Mouse (Mus musculus) cerebellum, adult 2 months (tissue): ENCODE results near the gene Hsd11b1.

Source experiments
- CTCF ChIP-seq: fragments of 200-500 bp; IDR thresholded peaks from 2 replicates; pipeline ENCODE4 v1.5.1; 2011; ENCODE audit warnings: low read depth, mild to moderate bottlenecking, control low read depth, low read length, moderate library complexity, borderline replicate concordance; ENCODE audit not compliant: insufficient read depth
- POLR2A ChIP-seq: fragments of 200-500 bp; IDR thresholded peaks from 2 replicates; pipeline ENCODE4 v1.6.1; 2011; ENCODE audit warnings: low read length, control low read depth, borderline replicate concordance; ENCODE audit not compliant: insufficient read depth

- TF ChIP-seq CTCF (no peak), POLR2A (no peak)
Measured at GRCm38 (mm10) chr1:193205431-193205830, 58.4 kb downstream of the Hsd11b1 start.
